Mouse (Mus musculus) liver, embryonic 14.5 days (tissue): ENCODE data around the gene Dyrk3. TPM values are rescaled to one million over a fixed set of nuclear protein-coding genes. Genes with fewer than 3 reads are reported as not detected.

Source experiments
- ATAC-seq: fragments of 200-750 bp; cut with Nextera tagmentation; 2 replicates; pipeline ENCODE4 v1.8.0; 2017; ENCODE audit warnings: moderate number of reproducible peaks, mild to moderate bottlenecking, moderate library complexity; ENCODE audit not compliant: insufficient read depth
- DNase-seq, 3 experiments: peaks; one replicate each; pipeline ENCODE4 v3.0.0-alpha.2; 2012 to 2013; ENCODE audit warnings: low read depth in 3 of 3, low spot score in 3 of 3
- H3K27ac ChIP-seq: fragments of 300-500 bp; sonication (generic); 2 replicates; pipeline ENCODE4 v1.5.1; 2014; ENCODE audit warnings: moderate library complexity, mild to moderate bottlenecking, control low read depth, inconsistent platforms
- H3K27me3 ChIP-seq: fragments of 300-500 bp; sonication (generic); 2 replicates; pipeline ENCODE4 v1.6.1; 2014; ENCODE audit warnings: mild to moderate bottlenecking, low read length, moderate library complexity; ENCODE audit not compliant: control insufficient read depth, insufficient read depth
- H3K36me3 ChIP-seq: fragments of 300-500 bp; sonication (generic); replicated peaks from 2 replicates; pipeline ENCODE4 v1.6.1; 2014; ENCODE audit warnings: low read depth; ENCODE audit not compliant: control insufficient read depth, insufficient read depth
- H3K4me1 ChIP-seq, 2 experiments: fragments of 200-500 bp in 1 of 2; fragments of 300-500 bp in 1 of 2; sonication (generic) in 1 of 2; replicated peaks; 2 replicates each; pipeline ENCODE4 v1.6.1; 2012 to 2014; ENCODE audit warnings: antibody characterized with exemption in 1 of 2, inconsistent platforms in 1 of 2, low read length in 1 of 2; ENCODE audit not compliant: control insufficient read depth in 2 of 2, insufficient read depth in 2 of 2
- H3K4me2 ChIP-seq: fragments of 300-500 bp; sonication (generic); 2 replicates; pipeline ENCODE4 v1.6.1; 2014; ENCODE audit warnings: low read depth, mild to moderate bottlenecking, control low read depth, moderate library complexity
- H3K4me3 ChIP-seq, 2 experiments: fragments of 200-500 bp in 1 of 2; fragments of 300-500 bp in 1 of 2; sonication (generic) in 1 of 2; 2 replicates each; pipeline ENCODE4 v1.5.1; 2012 to 2014; ENCODE audit warnings: low read depth in 2 of 2, low read length in 2 of 2, mild to moderate bottlenecking in 2 of 2, control low read depth in 1 of 2, inconsistent platforms in 1 of 2, moderate library complexity in 1 of 2; ENCODE audit not compliant: insufficient read depth in 1 of 2
- H3K9ac ChIP-seq: fragments of 300-500 bp; sonication (generic); replicated peaks from 2 replicates; pipeline ENCODE4 v1.6.1; 2014; ENCODE audit warnings: mild to moderate bottlenecking, control low read depth, moderate library complexity
- H3K9me3 ChIP-seq: fragments of 300-500 bp; sonication (generic); 2 replicates; pipeline ENCODE4 v1.6.1; 2016; ENCODE audit warnings: low read length, mixed read lengths; ENCODE audit not compliant: control insufficient read depth
- CTCF ChIP-seq: IDR thresholded peaks from 2 replicates; pipeline ENCODE4 v1.5.1; 2016; ENCODE audit warnings: antibody characterized with exemption, low read depth, control low read depth
- EP300 ChIP-seq: IDR thresholded peaks from 2 replicates; pipeline ENCODE4 v1.6.1; 2016; ENCODE audit warnings: antibody characterized with exemption, low read depth
- WGBS: fragments of 180-500 bp; shearing (Covaris S2); extraction: QIAGEN DNeasy Blood & Tissue Kit; methylation state at CpG from one replicate; pipeline ENCODE4 v1.1.7; 2014; ENCODE audit not compliant: insufficient replicate concordance; 5-methylcytosine and 5-hydroxymethylcytosine counted together
- polyA plus RNA-seq, 2 experiments: library from polyadenylated mRNA; depleted of rRNA in 1 of 2; stranded (reverse) in 1 of 2; unstranded in 1 of 2; fragments of >200 nt; fragmentation: Nextera tagmentation in 1 of 2; extraction: Ambion mirVana in 1 of 2; gene quantifications; 2 replicates each; pipeline versions ENCODE4 v1.2.1 to v1.2.3; 2012 to 2014

The Dyrk3 gene
- polyA plus RNA-seq, 2 experiments, result 10.6 to 14.9 TPM

GRCm38 (mm10) chr1:131096132-131096695, 41.9 kb downstream of the Dyrk3 start:
- no peaks in the 10 kb centered on the region for H3K9me3 ChIP-seq
- H3K27ac ChIP-seq, result no peak overlapping the region
- ATAC-seq (no peak), DNase-seq (no peak)
- no peak for TF ChIP-seq EP300
- peak overlapping the region; percentile 60 for H3K9ac ChIP-seq
- H3K4me2 ChIP-seq, result peak overlapping the region; percentile 95
- peaks cover 7 to 23% of the 10 kb centered on the region in 2 experiments for H3K4me1 ChIP-seq
- 16% methylated on average over 9 of the region's 9 CpGs for WGBS
- peak overlapping the region; percentile 71 to 72 for H3K4me3 ChIP-seq
- H3K27me3 ChIP-seq, result peaks cover 4% of the 10 kb centered on the region; the same call in 1 of the 2 replicates
- no peaks in the 10 kb centered on the region for H3K36me3 ChIP-seq

- H3K4me3 ChIP-seq, result peak overlapping the region; percentile 71 to 72
- H3K36me3 ChIP-seq, result no peaks in the 10 kb centered on the region
- peak overlapping the region; percentile 95 for H3K4me2 ChIP-seq
- peaks cover 7 to 28% of the 10 kb centered on the region in 2 experiments for H3K4me1 ChIP-seq
- H3K27ac ChIP-seq, result no peak overlapping the region
- 28% methylated on average over 8 of the region's 8 CpGs for WGBS
- H3K9ac ChIP-seq, result no peak overlapping the region
- H3K27me3 ChIP-seq, result peaks cover 4% of the 10 kb centered on the region; the same call in 1 of the 2 replicates
- no peak for DNase-seq
- no peaks in the 10 kb centered on the region for H3K9me3 ChIP-seq
- ATAC-seq, result no peak
- TF ChIP-seq CTCF, result no peak
- TF ChIP-seq EP300, result no peak
Measured at GRCm38 (mm10) chr1:131095574-131095973, 42.6 kb downstream of the Dyrk3 start.

- no peak overlapping the region for H3K27ac ChIP-seq
- DNase-seq (no peak), ATAC-seq (no peak)
- no peaks in the 10 kb centered on the region for H3K9me3 ChIP-seq
- no peak for TF ChIP-seq EP300
- TF ChIP-seq CTCF, result no peak
- H3K4me3 ChIP-seq, result no peak overlapping the region
- H3K4me1 ChIP-seq, result peaks cover 7 to 38% of the 10 kb centered on the region in 2 experiments
- H3K36me3 ChIP-seq, result no peaks in the 10 kb centered on the region
- H3K27me3 ChIP-seq, result peaks cover 4% of the 10 kb centered on the region; the same call in 1 of the 2 replicates
- no peak overlapping the region for H3K9ac ChIP-seq
- 59% methylated on average over 8 of the region's 8 CpGs for WGBS
- no peak overlapping the region for H3K4me2 ChIP-seq
Measured at GRCm38 (mm10) chr1:131093889-131094288, 44.3 kb downstream of the Dyrk3 start.

GRCm38 (mm10) chr1:131092846-131093245, 45.3 kb downstream of the Dyrk3 start:
- H3K4me2 ChIP-seq, result no peak overlapping the region
- WGBS, result 77% methylated on average over 3 of the region's 3 CpGs
- H3K27me3 ChIP-seq, result peaks cover 4% of the 10 kb centered on the region; the same call in 1 of the 2 replicates
- no peak overlapping the region for H3K4me3 ChIP-seq
- H3K9ac ChIP-seq, result no peak overlapping the region
- TF ChIP-seq CTCF (no peak), EP300 (no peak)
- no peaks in the 10 kb centered on the region for H3K9me3 ChIP-seq
- peaks cover 3 to 36% of the 10 kb centered on the region in 2 experiments; a peak in 3 of 4 replicates for H3K4me1 ChIP-seq
- DNase-seq (no peak), ATAC-seq (no peak)
- H3K36me3 ChIP-seq, result no peaks in the 10 kb centered on the region
- no peak overlapping the region for H3K27ac ChIP-seq

GRCm38 (mm10) chr1:131092173-131092572, 46.0 kb downstream of the Dyrk3 start:
- H3K27me3 ChIP-seq, result peaks cover 4% of the 10 kb centered on the region; the same call in 1 of the 2 replicates
- H3K9me3 ChIP-seq, result no peaks in the 10 kb centered on the region
- no peak overlapping the region for H3K4me2 ChIP-seq
- peaks cover 3 to 39% of the 10 kb centered on the region in 2 experiments; a peak in 3 of 4 replicates for H3K4me1 ChIP-seq
- TF ChIP-seq EP300 (no peak), CTCF (no peak)
- no peak overlapping the region for H3K9ac ChIP-seq
- no peak for ATAC-seq
- H3K27ac ChIP-seq, result no peak overlapping the region
- DNase-seq, result no peak
- WGBS, result 49% methylated on average over 3 of the region's 3 CpGs
- no peak overlapping the region for H3K4me3 ChIP-seq
- H3K36me3 ChIP-seq, result no peaks in the 10 kb centered on the region
